Mouse (Mus musculus) lung, adult 2 months (tissue): ENCODE data around the gene Ppp1r12c. TPM values are rescaled to one million over a fixed set of nuclear protein-coding genes. Genes with fewer than 3 reads are reported as not detected.

Experiments used
- DNase-seq: peaks from one replicate; pipeline ENCODE4 v3.0.0; 2022
- H3K4me1 ChIP-seq: fragments of 200-500 bp; 2 replicates; pipeline ENCODE4 v1.6.1; 2011; ENCODE audit warnings: low read length; ENCODE audit not compliant: control insufficient read depth, insufficient read depth
- H3K4me3 ChIP-seq: fragments of 200-500 bp; replicated peaks from 2 replicates; pipeline ENCODE3; 2011; ENCODE audit warnings: low read depth, mild to moderate bottlenecking, control low read depth, low read length; ENCODE audit errors: extremely low read depth
- CTCF ChIP-seq: fragments of 200-500 bp; IDR thresholded peaks from 2 replicates; pipeline ENCODE4 v1.5.1; 2011; ENCODE audit warnings: mild to moderate bottlenecking, low read length, control low read depth; ENCODE audit not compliant: insufficient read depth
- POLR2A ChIP-seq: fragments of 200-500 bp; IDR thresholded peaks from 2 replicates; pipeline ENCODE4 v1.6.1; 2011; ENCODE audit warnings: low read depth, mild to moderate bottlenecking, control low read depth, low read length, borderline replicate concordance; ENCODE audit errors: extremely low read depth
- WGBS: fragments of 180-500 bp; shearing (Covaris S2); methylation state at CpG from one replicate; pipeline ENCODE4 v1.1.7; 2018; 5-methylcytosine and 5-hydroxymethylcytosine counted together
- polyA plus RNA-seq: library from polyadenylated mRNA; depleted of rRNA; stranded (reverse); fragments of >200 nt; gene quantifications from 2 replicates; pipeline ENCODE4 v1.2.3, GENCODE M21; 2012

Gene Ppp1r12c
- polyA plus RNA-seq, 1 experiment: 92.3 TPM

- Histone ChIP-seq H3K4me3 (no peak overlapping the region), H3K4me1 (no peaks in the 10 kb centered on the region)
- TF ChIP-seq POLR2A (no peak), CTCF (no peak)
- 63% methylated on average over 6 of the region's 6 CpGs for WGBS
- DNase-seq: no peak
Measured at GRCm38 (mm10) chr7:4515853-4516252, 14.4 kb upstream of the Ppp1r12c start.

- no peak for DNase-seq
- Histone ChIP-seq H3K4me1 (no peaks in the 10 kb centered on the region), H3K4me3 (no peak overlapping the region)
- TF ChIP-seq POLR2A: no peak
- no peak for TF ChIP-seq CTCF
- WGBS: 63% methylated on average over 6 of the region's 6 CpGs
Measured at GRCm38 (mm10) chr7:4513829-4514712, 12.6 kb upstream of the Ppp1r12c start.

GRCm38 (mm10) chr7:4513236-4513635 is 11.8 kb upstream of the Ppp1r12c start:
- no peak for DNase-seq
- TF ChIP-seq POLR2A: no peak
- peak; percentile 80 for TF ChIP-seq CTCF
- Histone ChIP-seq H3K4me1 (no peaks in the 10 kb centered on the region), H3K4me3 (no peak overlapping the region)
- WGBS: 30% methylated on average over 13 of the region's 13 CpGs

- TF ChIP-seq CTCF (no peak), POLR2A (no peak)
- no peaks in the 10 kb centered on the region for H3K4me1 ChIP-seq
- H3K4me3 ChIP-seq: no peak overlapping the region
- no peak for DNase-seq
- 45% methylated on average over 8 of the region's 8 CpGs for WGBS
Measured at GRCm38 (mm10) chr7:4511489-4512224, 10.2 kb upstream of the Ppp1r12c start.

GRCm38 (mm10) chr7:4509863-4510608 is 8.6 kb upstream of the Ppp1r12c start:
- TF ChIP-seq POLR2A: no peak
- TF ChIP-seq CTCF: peak; percentile 66
- Histone ChIP-seq H3K4me1 (no peaks in the 10 kb centered on the region), H3K4me3 (no peak overlapping the region)
- WGBS: 20% methylated on average over 24 of the region's 24 CpGs
- DNase-seq: peak; percentile 62

GRCm38 (mm10) chr7:4508739-4509116 is 7.2 kb upstream of the Ppp1r12c start:
- DNase-seq: no peak
- no peak for TF ChIP-seq CTCF
- no peak for TF ChIP-seq POLR2A
- WGBS: 89% methylated on average over 8 of the region's 8 CpGs
- H3K4me1 ChIP-seq: no peaks in the 10 kb centered on the region
- no peak overlapping the region for H3K4me3 ChIP-seq

- Histone ChIP-seq H3K4me3 (no peak overlapping the region), H3K4me1 (no peaks in the 10 kb centered on the region)
- DNase-seq: no peak
- TF ChIP-seq POLR2A (no peak), CTCF (peak; percentile 35)
- WGBS: 80% methylated on average over 32 of the region's 32 CpGs
Measured at GRCm38 (mm10) chr7:4508062-4508738, 6.7 kb upstream of the Ppp1r12c start.

- TF ChIP-seq CTCF (no peak), POLR2A (no peak)
- Histone ChIP-seq H3K4me3 (no peak overlapping the region), H3K4me1 (no peaks in the 10 kb centered on the region)
- no peak for DNase-seq
- 60% methylated on average over 3 of the region's 4 CpGs for WGBS
Measured at GRCm38 (mm10) chr7:4507220-4507619, 5.7 kb upstream of the Ppp1r12c start.
